Mouse (Mus musculus): Measurements from ENCODE around the gene Smoc2.

Gene Smoc2

DNA sequence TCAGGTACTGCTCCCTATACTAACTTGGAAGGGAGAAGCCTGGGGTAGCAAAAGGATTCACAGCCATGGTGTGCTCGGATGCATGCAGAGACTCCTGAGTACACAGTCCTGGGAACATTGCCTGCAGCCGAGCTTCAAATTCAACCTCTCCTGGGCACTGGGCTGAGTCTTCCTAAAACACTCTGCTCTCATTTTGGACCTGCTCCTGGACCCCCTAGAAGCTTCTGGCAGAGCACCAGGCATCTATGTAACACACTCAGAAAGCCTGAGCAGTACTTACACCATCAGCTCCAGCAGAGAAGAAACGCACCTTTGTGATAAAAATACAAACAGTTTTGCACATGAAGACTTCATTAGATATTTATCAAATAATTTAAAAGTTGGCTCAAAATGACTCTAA, 18.3 kb upstream of the Smoc2 start:
- POLR2A ChIA-PET = interaction anchor here in 1 of 4 experiments (0.6 to 0.8 kb wide), 2 partner anchors 64 to 381 kb away, joined by 3 to 4 read pairs; no protein-coding TSS in a partner anchor
- CTCF ChIA-PET = interaction anchor here in 1 of 4 experiments (0.7 kb wide), 1 partner anchor 27 kb away, joined by 3 read pairs; no protein-coding TSS in a partner anchor

DNA sequence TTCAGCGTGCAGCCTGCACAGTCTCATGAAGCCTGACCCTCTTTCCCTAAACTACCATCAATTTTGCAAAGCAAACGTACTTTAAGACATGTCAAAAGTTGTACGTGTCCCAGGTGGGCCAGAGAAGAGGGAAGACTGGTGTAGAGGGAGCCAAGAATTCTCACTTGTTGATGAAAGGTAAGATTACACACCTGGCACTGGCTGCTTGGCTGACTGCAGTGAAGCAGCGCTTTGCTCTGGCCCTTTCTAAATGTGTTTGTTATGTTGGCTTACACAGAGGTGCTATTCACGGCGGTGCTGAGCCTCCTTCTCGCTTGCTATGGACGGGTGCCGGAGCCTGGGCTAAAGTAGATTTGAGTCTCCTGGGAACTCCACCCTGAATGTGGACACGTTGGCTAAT, 17.1 kb upstream of the Smoc2 start:
- CTCF ChIA-PET = interaction anchor here in 1 of 4 experiments (0.5 kb wide), 1 partner anchor 26 kb away, joined by 5 read pairs; no protein-coding TSS in a partner anchor

DNA sequence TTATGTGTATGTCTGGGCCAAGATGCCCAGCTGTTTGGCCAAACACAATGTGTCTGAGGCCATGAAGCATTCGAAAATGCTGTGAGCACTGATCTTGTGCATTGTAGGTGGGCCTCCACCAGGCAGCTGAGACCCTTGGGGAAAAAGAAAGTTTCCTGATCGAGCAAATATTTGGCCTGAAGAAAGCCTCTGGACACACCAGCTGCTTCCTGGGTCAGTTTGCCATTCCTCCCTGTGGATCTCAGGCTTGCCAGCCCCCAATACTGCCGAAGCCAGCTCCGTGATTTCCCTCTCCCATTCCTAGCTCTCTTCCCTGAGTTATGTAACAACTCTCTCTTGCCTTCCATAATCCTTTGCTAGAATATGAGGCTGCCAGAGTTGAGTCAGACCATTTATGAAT, 11.3 kb upstream of the Smoc2 start:
- CTCF ChIA-PET = interaction anchor here in 1 of 4 experiments (1.0 kb wide), 1 partner anchor 34 kb away, joined by 3 read pairs; no protein-coding TSS in a partner anchor
- POLR2A ChIA-PET = interaction anchor here in 1 of 4 experiments (0.5 to 1.1 kb wide), 2 partner anchors 10 to 776 kb away, joined by 3 read pairs; no protein-coding TSS in a partner anchor

More for the DNA sequence above, 17.1 kb upstream of the Smoc2 start:
- POLR2A ChIA-PET = no interaction called here

DNA sequence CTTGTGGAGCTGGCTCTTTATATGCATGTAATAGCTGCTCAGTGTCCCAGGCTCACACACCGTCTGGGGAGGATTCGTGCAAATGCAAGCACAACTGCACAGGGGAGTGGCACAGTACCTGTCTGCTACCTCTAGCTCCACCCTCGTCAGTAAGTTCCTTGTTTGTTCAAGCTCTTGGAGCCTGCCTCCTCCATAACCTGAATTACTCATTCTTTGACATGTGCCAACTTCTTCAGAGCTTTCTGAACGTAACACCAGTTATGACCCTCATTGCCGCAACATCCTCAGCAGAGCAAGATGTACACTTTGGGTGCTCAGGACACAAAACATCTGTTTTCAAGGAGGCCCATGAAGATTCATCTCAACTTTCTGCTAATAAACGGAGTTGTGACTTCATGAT, 5.9 kb upstream of the Smoc2 start:
- POLR2A ChIA-PET = no interaction called here
- CTCF ChIA-PET = interaction anchor here in 1 of 4 experiments (1.3 kb wide), 1 partner anchor 251 kb away, joined by 3 read pairs; no protein-coding TSS in a partner anchor

DNA sequence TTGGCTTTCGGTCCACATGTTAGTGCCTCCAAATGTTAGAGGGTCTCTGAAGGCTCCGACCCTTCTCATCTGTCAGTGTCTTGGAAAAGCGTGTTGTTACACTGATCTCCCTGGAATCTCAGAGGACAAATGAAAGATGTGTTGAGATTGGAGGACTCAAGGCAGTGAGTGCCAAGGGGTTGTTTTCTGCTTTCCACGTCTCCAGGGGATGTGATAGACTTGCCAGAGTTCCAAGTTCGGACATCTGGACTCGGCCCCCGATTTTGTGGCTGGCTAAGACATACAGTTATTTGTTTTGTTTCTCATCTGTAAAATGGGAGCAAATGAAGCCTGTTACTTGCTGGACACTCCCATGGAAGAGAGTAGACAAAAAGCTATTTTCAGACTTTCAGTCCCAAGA, 2.0 kb upstream of the Smoc2 start:
- ChIA-PET CTCF (interaction anchor here in 1 of 4 experiments (1.2 kb wide), 2 partner anchors 11 to 243 kb away, joined by 3 read pairs; no protein-coding TSS in a partner anchor), POLR2A (interaction anchor here in 2 of 4 experiments (0.6 to 1.5 kb wide), 3 partner anchors 9 to 18 kb away, joined by 3 to 5 read pairs (median 3); no protein-coding TSS in a partner anchor)

DNA sequence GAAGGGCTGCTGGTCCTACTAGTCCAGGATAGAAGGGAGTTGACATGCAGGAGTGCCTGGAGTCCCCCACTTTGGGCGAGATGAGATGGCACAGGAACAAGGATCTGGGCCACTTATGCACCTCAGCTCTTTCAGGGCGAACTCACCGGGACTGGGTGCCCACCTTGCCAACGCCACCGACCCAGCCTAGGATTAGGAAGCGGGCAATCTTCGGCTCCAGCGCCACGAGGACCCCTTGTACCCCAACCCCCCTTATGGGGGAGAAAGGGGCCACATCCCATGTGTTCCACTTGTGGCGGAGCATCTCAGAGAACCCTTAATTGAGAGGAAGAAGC, 627 bp downstream of the Smoc2 start:
- ChIA-PET CTCF (interaction anchor here in 3 of 4 experiments (0.5 to 0.9 kb wide), 4 partner anchors 8 to 152 kb away, joined by 3 to 5 read pairs (median 3); no protein-coding TSS in a partner anchor), POLR2A (no interaction called here)

DNA sequence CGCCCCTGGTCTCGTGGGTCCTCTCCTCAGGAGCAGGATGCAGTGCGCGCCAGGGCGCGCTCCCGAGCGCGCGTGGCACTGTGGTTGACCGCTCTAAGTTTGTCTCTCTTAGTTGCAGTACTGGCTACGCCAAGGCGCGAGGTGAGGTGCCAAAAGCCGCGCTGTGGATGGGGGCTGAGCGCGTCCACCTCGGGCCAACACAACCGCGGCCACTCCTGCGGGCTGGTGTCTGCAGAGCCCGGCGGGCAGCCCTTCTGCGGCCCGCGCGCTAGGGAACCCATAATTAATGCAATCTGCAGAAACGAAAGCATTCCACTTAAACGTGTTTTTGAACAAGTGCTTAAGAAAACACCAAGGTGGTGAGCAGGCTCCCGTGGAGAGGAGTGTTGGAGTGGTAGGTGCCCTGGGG, 1.1 kb downstream of the Smoc2 start:
- POLR2A ChIA-PET = interaction anchor here in 1 of 4 experiments (1.7 kb wide), 1 partner anchor 22 kb away, joined by 4 read pairs; no protein-coding TSS in a partner anchor

DNA sequence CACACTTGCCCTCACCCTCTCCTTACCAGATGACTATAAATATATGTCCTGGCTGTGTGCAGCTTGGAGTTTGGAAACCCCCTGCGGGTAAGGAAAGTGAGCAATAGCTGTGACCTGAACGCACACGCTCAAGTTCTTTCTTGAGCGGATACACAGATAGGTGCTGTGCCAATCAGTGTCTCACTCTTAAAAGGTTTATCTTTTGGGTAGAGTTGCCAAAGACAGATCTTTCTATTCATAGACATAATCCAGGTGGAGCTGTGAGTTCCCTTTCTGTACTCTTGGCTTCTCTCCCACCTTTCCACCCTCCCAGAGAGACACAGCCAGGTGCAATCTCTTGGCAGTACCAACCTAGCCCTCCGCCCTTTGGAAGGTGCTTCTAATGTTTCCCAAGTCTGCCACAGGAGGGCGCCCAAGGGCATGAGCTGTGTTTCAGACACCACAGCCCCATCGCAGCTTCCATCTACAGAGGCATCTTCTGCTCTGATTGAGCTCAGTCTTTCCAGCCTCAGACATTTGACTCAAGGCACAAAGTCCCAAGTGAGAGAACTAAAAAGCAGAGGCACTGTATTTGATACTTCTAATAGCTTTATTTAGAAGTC, 8.8 kb downstream of the Smoc2 start:
- POLR2A ChIA-PET = interaction anchor here in 2 of 4 experiments (0.6 to 1.6 kb wide), 5 partner anchors 9 to 169 kb away, joined by 3 read pairs; partner anchors contain the start of gene Dact2 (in 1 of the 2)
- CTCF ChIA-PET = interaction anchor here (0.6 to 2.8 kb wide), 41 partner anchors 8 to 645 kb away, joined by 3 to 20 read pairs (median 3); partner anchors contain the start of gene Smoc2 (in 1 of the 4)

More for the DNA sequence above, 1.1 kb downstream of the Smoc2 start:
- CTCF ChIA-PET = interaction anchor here in 2 of 4 experiments (0.5 to 0.9 kb wide), 2 partner anchors 23 to 152 kb away, joined by 3 read pairs; no protein-coding TSS in a partner anchor

DNA sequence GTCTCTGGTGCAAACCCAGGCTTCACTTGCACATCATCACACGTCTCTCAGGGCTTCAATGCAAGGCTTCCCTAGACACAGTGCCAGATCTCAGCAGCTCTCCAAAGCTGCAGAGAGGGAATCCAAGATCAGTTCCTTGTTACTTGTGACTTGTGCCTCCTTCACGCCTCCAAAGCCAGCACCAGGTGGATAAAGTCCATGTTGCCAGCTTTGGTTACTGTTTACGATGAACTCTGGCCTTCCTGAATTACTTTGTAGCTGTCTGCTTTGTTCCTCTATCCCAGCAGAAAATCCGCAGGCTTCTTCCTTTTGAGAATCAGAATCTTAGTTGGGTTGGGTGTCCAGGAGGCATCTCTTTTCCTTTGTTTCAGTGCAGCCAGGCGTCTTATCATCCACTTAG, 14.3 kb downstream of the Smoc2 start:
- ChIA-PET CTCF (no interaction called here), POLR2A (no interaction called here)

DNA sequence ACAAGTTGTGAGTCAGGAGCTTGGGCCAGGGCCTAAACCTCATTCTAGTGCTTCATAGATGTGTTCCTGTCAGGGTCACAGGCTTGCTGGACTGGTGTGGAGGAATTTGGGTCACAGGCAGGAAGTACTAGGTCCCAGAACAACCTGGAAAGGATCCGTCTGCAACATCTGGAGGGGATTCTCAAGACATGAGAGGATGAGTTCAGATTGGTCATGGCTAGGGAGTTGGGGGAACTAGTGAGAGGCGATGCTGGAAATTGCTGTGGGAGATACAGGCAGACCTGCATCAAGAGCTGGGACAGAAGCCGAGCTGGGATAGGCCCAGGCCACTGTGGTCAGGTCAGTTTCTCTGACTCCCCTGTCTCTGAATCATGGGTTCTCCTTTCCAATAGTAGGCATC, 15.8 kb downstream of the Smoc2 start:
- ChIA-PET POLR2A (interaction anchor here in 1 of 4 experiments (0.9 kb wide), 1 partner anchor 18 kb away, joined by 3 read pairs; no protein-coding TSS in a partner anchor), CTCF (no interaction called here)

DNA sequence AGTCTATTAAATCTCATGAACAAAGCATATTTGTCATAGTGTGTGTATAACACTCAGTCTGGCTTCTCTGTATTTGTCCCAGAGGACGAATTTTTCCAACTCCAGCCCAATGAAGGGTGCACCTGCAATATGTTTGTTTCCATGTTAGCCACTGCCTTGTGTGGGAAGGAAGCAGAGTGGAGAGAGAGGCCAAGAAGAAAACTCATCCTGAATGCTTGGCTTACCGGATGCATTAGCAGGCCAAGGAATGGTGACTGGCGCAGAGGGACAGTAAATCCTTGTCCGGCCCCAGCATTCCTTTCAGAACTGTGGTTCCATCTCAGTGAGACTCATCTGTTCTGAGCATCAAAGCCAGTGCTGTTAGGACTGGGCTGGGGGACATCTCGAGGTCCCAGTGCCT, 21.1 kb downstream of the Smoc2 start:
- CTCF ChIA-PET = interaction anchor here in 1 of 4 experiments (2.3 kb wide), 1 partner anchor 12 kb away, joined by 11 read pairs; no protein-coding TSS in a partner anchor
- POLR2A ChIA-PET = no interaction called here

DNA sequence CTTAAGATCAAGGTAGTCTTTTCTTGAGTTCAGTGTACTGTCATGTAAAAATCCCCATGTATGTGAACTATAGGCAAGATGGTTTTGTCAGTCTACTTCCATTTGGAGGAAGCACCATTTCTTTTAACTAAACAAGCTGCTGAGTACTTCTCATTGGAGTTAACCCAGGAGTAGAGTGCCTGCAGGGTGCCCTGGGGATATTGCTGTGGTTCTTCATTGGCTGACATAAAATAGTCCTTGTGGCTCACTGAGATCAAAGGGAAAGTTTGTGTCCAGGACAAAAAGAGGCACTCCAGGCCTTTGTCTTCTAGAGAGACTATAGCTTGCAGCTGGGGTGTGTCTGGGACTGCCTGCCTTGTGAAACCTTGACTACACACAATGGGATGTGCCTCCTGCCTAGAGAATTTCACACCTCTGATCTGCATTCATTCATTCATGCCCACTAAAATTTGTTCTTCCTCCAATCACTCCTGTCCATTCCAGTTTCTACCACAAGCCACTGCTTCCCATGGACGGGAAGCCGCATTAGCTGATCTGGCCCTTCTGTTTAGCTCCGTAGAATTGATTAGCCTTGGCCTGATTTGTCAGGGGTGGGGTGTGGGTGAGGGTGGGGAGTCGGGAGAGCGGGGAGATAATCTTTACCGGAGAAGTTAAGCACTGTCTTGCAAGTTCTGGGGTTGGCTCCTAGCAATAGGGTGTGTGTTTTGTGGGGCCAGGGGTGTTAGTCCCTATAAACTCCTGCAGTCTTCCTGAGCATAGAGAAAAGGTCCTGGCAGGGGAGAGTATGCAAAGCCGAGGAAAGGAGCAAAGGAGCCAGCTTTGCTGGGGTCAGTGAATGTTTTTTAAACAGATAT, 22.4 kb downstream of the Smoc2 start:
- POLR2A ChIA-PET = interaction anchor here in 2 of 4 experiments (0.7 kb wide), 3 partner anchors 11 to 202 kb away, joined by 3 to 7 read pairs (median 6); no protein-coding TSS in a partner anchor
- CTCF ChIA-PET = interaction anchor here (0.7 to 2.3 kb wide), 16 partner anchors 11 to 556 kb away, joined by 3 to 11 read pairs (median 4); no protein-coding TSS in a partner anchor

DNA sequence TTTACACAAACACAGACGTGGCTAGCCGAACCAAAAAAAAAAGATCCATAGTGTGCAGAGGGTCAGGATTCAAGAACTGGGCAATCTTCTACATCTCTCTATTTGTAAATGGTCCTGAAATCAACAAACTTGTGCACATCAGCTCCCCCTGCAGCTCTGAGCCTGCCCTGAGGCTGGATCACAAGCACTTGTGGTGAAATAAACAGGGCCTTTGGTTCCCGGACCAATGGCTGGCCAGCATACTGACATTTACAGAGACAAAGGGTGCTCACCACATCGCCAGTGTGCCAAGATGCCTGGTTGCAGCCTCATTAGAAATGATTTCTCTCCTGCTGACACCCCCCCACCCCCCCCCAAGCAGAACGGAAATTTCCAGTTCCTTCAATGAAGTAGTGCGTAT, 23.1 kb downstream of the Smoc2 start:
- ChIA-PET POLR2A (interaction anchor here in 1 of 4 experiments (0.6 to 1.3 kb wide), 2 partner anchors 14 to 115 kb away, joined by 3 read pairs; no protein-coding TSS in a partner anchor), CTCF (interaction anchor here (0.6 to 2.3 kb wide), 12 partner anchors 14 to 478 kb away, joined by 3 to 11 read pairs (median 5); no protein-coding TSS in a partner anchor)

DNA sequence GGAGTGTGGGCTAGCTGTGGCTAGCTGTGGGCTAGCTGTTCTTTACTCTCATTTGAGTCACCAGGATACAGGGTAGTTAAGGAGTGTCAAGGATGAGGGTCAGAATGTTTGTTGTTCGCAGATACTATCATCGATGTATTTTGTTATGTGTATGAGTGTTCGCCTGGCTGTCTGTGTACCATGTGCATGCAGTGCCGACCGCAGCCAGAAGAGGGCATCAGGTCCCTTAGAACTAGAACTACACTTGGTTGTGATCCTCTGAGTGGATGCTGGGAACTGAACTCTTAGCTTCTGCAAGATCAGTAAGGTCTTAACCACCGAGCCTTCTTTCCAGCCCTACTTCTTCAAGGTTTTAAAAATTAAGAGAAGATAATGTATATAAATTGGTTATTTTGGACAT, 24.4 kb downstream of the Smoc2 start:
- ChIA-PET POLR2A (interaction anchor here in 3 of 4 experiments (0.6 to 1.3 kb wide), 4 partner anchors 16 to 368 kb away, joined by 3 to 8 read pairs (median 3); no protein-coding TSS in a partner anchor), CTCF (interaction anchor here in 3 of 4 experiments (0.6 to 1.3 kb wide), 6 partner anchors 15 to 1441 kb away, joined by 3 to 6 read pairs (median 3); no protein-coding TSS in a partner anchor)

DNA sequence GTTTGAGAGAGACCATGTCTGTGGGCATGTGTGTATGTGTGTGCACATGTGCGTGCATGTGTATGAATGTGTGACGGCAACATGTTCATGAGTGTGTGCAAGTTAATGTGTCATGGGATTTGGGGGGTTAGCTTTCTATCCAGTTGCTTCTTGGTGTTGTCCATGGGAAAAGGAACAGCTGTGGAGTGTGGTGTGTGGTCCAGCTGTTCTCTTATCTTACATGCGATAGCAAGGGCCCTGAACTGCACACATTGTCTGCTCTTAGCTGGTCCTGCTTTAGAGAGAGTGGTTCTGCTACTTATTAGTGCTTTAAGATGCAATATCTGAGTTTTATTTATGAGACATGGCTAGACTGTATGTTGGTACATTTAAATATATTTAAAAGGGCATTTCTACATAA, 30.6 kb downstream of the Smoc2 start:
- CTCF ChIA-PET = interaction anchor here in 1 of 4 experiments (0.6 kb wide), 1 partner anchor 477 kb away, joined by 3 read pairs; no protein-coding TSS in a partner anchor

DNA sequence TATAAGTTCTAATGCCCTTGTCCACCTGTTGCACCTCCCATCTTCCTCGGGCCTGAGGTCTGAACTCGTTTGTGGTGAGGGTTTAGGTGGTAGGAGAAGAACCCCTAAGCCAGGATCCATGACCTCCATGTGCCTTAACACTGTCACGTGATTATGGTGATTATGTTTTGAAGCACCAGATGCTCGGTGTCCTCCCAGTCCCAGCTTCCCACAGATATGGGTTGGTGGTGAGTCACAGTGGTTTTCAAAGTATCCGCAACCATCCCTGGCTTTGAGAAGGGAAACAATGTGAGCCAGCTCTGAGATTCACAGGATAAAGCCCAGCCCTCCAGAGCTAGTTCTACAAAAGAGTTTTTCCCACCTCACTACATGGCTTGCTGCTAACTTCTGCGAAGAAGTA, 33.1 kb downstream of the Smoc2 start:
- POLR2A ChIA-PET = interaction anchor here in 1 of 4 experiments (0.8 kb wide), 1 partner anchor 58 kb away, joined by 3 read pairs; no protein-coding TSS in a partner anchor
- CTCF ChIA-PET = interaction anchor here in 1 of 4 experiments (0.8 kb wide), 1 partner anchor 11 kb away, joined by 4 read pairs; no protein-coding TSS in a partner anchor

More for the DNA sequence above, 30.6 kb downstream of the Smoc2 start:
- POLR2A ChIA-PET = no interaction called here

DNA sequence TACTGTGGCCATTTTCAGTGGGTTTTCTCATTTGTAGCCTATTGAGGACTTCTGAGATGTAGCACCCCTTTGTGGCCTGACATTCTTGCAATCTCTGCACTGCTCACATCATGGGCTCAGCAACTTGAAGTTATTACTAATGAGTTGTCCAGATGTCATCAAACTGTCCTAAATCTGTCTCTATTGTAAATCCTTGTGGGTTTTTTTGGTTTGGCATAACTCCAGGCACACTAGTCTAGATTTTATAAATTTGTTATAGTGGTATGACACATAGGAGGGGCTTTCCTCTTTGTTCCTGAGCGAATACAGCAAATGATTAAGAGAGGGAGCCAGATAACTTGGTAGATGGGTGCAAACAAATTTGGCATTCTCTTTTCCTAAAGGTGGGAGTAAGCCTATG, 35.0 kb downstream of the Smoc2 start:
- POLR2A ChIA-PET = no interaction called here
- CTCF ChIA-PET = no interaction called here

DNA sequence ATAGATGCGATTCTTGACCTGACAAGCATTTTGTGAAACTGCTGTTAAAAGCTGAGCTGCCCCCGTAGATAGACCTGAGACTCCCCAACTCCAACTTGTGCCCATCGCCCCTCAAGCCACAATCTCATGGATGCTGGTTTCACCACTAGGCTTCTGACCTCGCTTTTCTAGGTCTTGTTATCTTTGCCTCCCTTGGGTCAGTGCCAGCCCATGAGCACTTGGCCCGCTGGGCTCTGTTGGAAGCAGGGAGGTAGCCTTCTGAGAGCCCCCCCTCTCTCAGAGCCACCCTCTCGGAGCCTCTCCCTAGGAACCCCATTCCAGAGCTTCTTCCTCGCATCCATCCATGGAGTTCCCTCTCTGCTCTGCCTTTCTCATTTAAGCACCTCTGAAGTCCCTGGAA, 37.2 kb downstream of the Smoc2 start:
- ChIA-PET CTCF (interaction anchor here in 1 of 4 experiments (0.6 kb wide), 1 partner anchor 834 kb away, joined by 3 read pairs; no protein-coding TSS in a partner anchor), POLR2A (no interaction called here)

DNA sequence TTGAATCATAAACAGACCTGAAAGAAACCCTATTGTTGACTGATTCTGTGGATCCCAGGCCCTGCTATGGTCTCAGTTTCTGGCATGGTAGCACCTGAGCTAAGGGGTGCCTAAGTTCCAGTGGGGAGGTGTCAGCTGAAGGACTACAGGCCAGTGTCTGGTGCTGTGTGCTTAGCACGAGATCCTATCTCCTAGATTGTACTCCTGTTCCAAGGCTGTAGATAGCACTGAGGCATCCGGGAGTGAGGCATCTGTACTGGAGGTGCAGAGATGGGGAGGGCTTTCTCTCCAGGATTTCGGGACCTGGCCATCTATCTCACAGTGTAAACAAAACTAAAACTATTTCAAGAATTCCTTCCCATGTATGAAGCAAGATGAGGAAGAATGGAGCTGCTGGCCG, 38.1 kb downstream of the Smoc2 start:
- CTCF ChIA-PET = no interaction called here
- POLR2A ChIA-PET = no interaction called here
